Mouse (Mus musculus) retina, postnatal 1 day (tissue): ENCODE measurements at regions not wholly inside any gene's neighbourhood (a gene's known extent, or its start where the extent isn't known, plus 50 kb on each side); places are given as distances from the start of the nearest gene placed in this dataset.

Experiments used
- DNase-seq: peaks from one replicate; pipeline ENCODE4 v3.0.0-alpha.2; 2012

DNA sequence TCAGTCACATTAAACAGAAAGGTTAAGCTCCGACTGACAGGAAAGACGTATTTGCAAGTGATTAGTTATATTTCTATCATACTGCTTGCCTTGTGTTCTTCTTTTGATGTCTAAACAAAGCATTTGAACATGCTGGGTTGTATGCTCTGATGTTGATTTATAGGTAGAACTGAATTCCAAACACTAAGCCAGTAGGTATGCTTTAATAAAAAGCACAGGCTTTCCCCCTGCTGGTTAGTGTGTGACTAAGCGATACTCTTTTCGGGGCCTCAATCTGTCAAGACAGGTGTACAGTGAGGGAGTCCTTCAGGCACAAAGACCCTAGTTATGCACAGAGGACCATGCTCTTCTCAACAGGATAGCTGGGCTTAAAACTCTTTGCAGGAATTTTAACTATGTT, 119.1 kb upstream of the Defb41 start:
- no peak for DNase-seq

- DNase-seq = peak; percentile 47
Measured at GRCm38 (mm10) chr1:18359951-18360731, 95.2 kb upstream of the Defb41 start.

- no peak for DNase-seq
Measured at GRCm38 (mm10) chr1:18338871-18339270, 73.9 kb upstream of the Defb41 start.
